Mouse (Mus musculus) adrenal gland, adult 2 months (tissue): Measurements from ENCODE around the gene Cadm1. TPM values are rescaled to one million over a fixed set of nuclear protein-coding genes. Genes with fewer than 3 reads are reported as not detected.

Experiments used
- DNase-seq: peaks from one replicate; pipeline ENCODE4 v3.0.0; 2021
- polyA plus RNA-seq: library from polyadenylated mRNA; depleted of rRNA; stranded (reverse); fragments of >200 nt; gene quantifications from 2 replicates; pipeline ENCODE4 v1.2.3, GENCODE M21; 2012
- total RNA-seq, 2 experiments: library from RNA; stranded (reverse); gene quantifications; 2 replicates each; pipeline ENCODE4 v1.2.3; 2021

Cadm1 gene
- total and polyA plus RNA-seq, 3 experiments: 6.6 to 47.7 (median 33.5) TPM

GRCm38 (mm10) chr9:47608921-47609320 is 78.9 kb downstream of the Cadm1 start:
- DNase-seq: no peak

GRCm38 (mm10) chr9:47609443-47609842 is 79.5 kb downstream of the Cadm1 start:
- DNase-seq: no peak

GRCm38 (mm10) chr9:47610316-47610715 is 80.3 kb downstream of the Cadm1 start:
- no peak for DNase-seq

GRCm38 (mm10) chr9:47612894-47613412 is 83.0 kb downstream of the Cadm1 start:
- DNase-seq: no peak

- no peak for DNase-seq
These were observed 85.1 kb downstream of the Cadm1 start for GRCm38 (mm10) chr9:47615049-47615448.

- DNase-seq: no peak
These were observed 86.4 kb downstream of the Cadm1 start for GRCm38 (mm10) chr9:47616391-47616790.

- DNase-seq: no peak
These were observed 89.6 kb downstream of the Cadm1 start for GRCm38 (mm10) chr9:47619501-47620029.

GRCm38 (mm10) chr9:47623447-47624445 is 93.8 kb downstream of the Cadm1 start:
- no peak for DNase-seq

GRCm38 (mm10) chr9:47624565-47625520 is 94.9 kb downstream of the Cadm1 start:
- peak; percentile 58 for DNase-seq

- DNase-seq: no peak
These were observed 95.7 kb downstream of the Cadm1 start for GRCm38 (mm10) chr9:47625621-47626210.

GRCm38 (mm10) chr9:47627966-47628365 is 98.0 kb downstream of the Cadm1 start:
- DNase-seq: no peak

GRCm38 (mm10) chr9:47628550-47628949 is 98.6 kb downstream of the Cadm1 start:
- no peak for DNase-seq

GRCm38 (mm10) chr9:47634695-47635094 is 104.7 kb downstream of the Cadm1 start:
- no peak for DNase-seq

- no peak for DNase-seq
These were observed 112.7 kb downstream of the Cadm1 start for GRCm38 (mm10) chr9:47642663-47643062.

- no peak for DNase-seq
These were observed 115.1 kb downstream of the Cadm1 start for GRCm38 (mm10) chr9:47645056-47645455.

GRCm38 (mm10) chr9:47651431-47651830 is 121.5 kb downstream of the Cadm1 start:
- no peak for DNase-seq

- no peak for DNase-seq
These were observed 122.2 kb downstream of the Cadm1 start for GRCm38 (mm10) chr9:47652203-47652602.

- DNase-seq: no peak
These were observed 123.0 kb downstream of the Cadm1 start for GRCm38 (mm10) chr9:47652936-47653335.

GRCm38 (mm10) chr9:47659366-47660090 is 129.6 kb downstream of the Cadm1 start:
- no peak for DNase-seq

- no peak for DNase-seq
These were observed 131.6 kb downstream of the Cadm1 start for GRCm38 (mm10) chr9:47661611-47662010.

GRCm38 (mm10) chr9:47669206-47669605 is 139.2 kb downstream of the Cadm1 start:
- peak; percentile 47 for DNase-seq
